Mouse (Mus musculus): ENCODE results near the gene Fut9. TPM values are rescaled to one million over a fixed set of nuclear protein-coding genes. Genes with fewer than 3 reads are reported as not detected.

Fut9 gene
- 17.7 and 19.2 TPM in 2 replicates for polyA plus RNA-seq (2015; fragmentation: Nextera tagmentation; extraction: Ambion mirVana)

DNA sequence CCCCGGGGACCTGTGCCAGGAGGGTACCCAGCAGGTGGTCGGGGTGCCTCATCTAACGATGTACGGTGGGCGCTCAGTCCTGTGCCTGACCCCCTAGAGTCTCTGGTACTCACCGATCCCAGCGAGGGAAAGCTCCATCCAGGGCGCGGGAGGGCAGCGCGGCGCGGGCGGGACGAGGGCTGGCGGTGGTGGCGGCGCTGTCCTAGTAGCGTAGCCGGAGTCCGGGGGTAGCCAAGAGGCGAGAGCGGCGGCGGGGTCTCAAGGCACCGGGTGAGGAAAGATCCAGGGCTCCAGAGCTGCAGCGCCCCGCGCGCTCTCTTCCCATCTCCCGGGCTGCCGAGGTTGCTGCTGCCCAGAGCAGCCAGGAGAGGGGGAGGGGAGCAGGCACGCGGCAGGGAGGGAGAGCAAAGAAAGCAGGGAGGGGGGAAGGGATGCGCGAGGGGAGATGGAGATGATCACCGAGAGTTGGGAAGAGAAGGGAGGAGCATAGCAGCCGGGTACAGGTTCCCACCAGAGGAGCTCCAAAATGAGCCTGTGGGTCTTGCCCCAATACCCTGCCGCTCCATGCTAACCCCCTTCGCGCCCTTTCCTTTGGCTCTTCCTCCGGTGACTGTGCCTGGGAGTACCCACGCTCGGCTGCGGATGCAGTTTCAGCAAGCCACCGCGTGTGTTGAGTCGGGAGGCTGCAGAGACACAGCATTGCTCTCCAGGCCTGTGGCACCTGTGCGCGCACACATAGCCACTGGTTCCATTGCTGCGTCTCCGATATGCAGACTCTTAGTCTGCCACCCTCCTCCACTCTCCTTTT is at the start of gene Fut9:
TSS of gene Fut9 (minus strand) at position 769 of the 808 bp plus-strand sequence.
- Histone ChIP-seq H3K36me3 (no peaks in the 10 kb centered on the region), H3K27me3 (replicated peaks) (no peaks in the 10 kb centered on the region), H3K4me1 (peaks cover 3% of the 10 kb centered on the region; the same call in 1 of the 2 replicates), H3K9ac (replicated peaks) (peak within 1 kb of the TSS; percentile 91), H3K4me2 (peak within 1 kb of the TSS; percentile 67), H3K27ac (replicated peaks) (peak within 1 kb of the TSS; percentile 94), H3K4me3 (replicated peaks) (peak within 1 kb of the TSS; percentile 71), H3K9me3 (replicated peaks) (no peaks in the 10 kb centered on the region)
- ATAC-seq (ENCODE audit: low FRiP score): peak; percentile 95
- under 1% methylated on average over 51 of the region's 52 CpGs for WGBS

GRCm38 (mm10) chr4:25815783-25816182 is 15.7 kb upstream of the Fut9 start:
- no peak for ATAC-seq (ENCODE audit: low FRiP score)
- Histone ChIP-seq H3K4me3 (replicated peaks) (no peak overlapping the region), H3K9ac (replicated peaks) (no peak overlapping the region), H3K4me1 (no peaks in the 10 kb centered on the region), H3K4me2 (no peak overlapping the region), H3K27me3 (replicated peaks) (no peaks in the 10 kb centered on the region), H3K9me3 (replicated peaks) (no peaks in the 10 kb centered on the region), H3K36me3 (no peaks in the 10 kb centered on the region), H3K27ac (replicated peaks) (no peak overlapping the region)
- 91% methylated on average over 7 of the region's 7 CpGs for WGBS

DNA sequence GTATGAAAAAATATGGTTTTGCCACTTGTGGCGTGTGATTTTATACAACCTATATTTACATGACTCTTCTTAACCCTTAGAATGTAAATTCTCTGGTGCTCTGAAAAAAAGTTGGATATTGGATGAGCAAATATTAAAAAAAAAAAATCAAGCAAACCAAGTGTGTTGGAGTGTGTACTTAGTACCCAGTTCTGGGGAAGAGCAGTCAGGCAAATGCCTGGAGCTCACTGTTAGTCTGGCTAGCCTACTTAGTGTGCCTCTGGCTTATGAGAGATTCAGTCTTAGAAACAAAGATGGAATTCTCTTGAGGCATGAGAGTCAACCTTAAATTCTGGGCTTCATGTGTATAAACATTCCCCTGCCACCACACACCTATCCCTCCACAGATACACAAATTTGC is 13.3 kb upstream of the Fut9 start:
- ATAC-seq (ENCODE audit: low FRiP score): no peak
- no peaks in the 10 kb centered on the region for H3K4me1 ChIP-seq
- WGBS: 98% methylated on average over 1 of the region's 1 CpGs
- no peaks in the 10 kb centered on the region for H3K27me3 ChIP-seq (replicated peaks)
- no peak overlapping the region for H3K4me2 ChIP-seq
- no peak overlapping the region for H3K9ac ChIP-seq (replicated peaks)
- H3K9me3 ChIP-seq (replicated peaks): no peaks in the 10 kb centered on the region
- no peak overlapping the region for H3K27ac ChIP-seq (replicated peaks)
- no peaks in the 10 kb centered on the region for H3K36me3 ChIP-seq
- no peak overlapping the region for H3K4me3 ChIP-seq (replicated peaks)

GRCm38 (mm10) chr4:25810058-25810457 is 10.0 kb upstream of the Fut9 start:
- no peaks in the 10 kb centered on the region for H3K9me3 ChIP-seq (replicated peaks)
- WGBS: 87% methylated on average over 1 of the region's 1 CpGs
- H3K27me3 ChIP-seq (replicated peaks): no peaks in the 10 kb centered on the region
- no peak overlapping the region for H3K9ac ChIP-seq (replicated peaks)
- H3K27ac ChIP-seq (replicated peaks): no peak overlapping the region
- no peaks in the 10 kb centered on the region for H3K36me3 ChIP-seq
- H3K4me2 ChIP-seq: no peak overlapping the region
- no peak overlapping the region for H3K4me3 ChIP-seq (replicated peaks)
- ATAC-seq (ENCODE audit: low FRiP score): no peak
- H3K4me1 ChIP-seq: no peaks in the 10 kb centered on the region

DNA sequence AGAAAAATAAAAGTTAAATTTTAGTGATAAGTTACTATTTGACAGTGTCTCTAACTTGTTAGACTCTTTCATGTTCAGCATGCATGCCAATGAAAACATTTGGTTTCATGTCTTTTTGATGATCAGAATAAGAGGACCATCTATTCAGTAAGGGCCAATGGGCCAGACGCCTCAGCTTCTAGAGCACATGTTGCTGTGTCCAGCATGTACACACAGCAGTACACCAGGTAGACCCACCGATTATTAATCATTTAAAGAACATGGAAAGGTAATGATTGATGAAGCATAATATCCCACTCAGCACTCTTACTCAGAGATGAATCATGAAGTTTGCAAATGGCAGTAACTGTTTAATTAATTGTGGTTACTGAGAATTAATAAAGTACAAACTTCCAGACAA is 1.7 kb upstream of the Fut9 start:
- no peak overlapping the region for H3K9ac ChIP-seq (replicated peaks)
- H3K4me2 ChIP-seq: no peak overlapping the region
- no peak overlapping the region for H3K27ac ChIP-seq (replicated peaks)
- WGBS: 92% methylated on average over 2 of the region's 2 CpGs
- no peak for ATAC-seq (ENCODE audit: low FRiP score)
- no peaks in the 10 kb centered on the region for H3K27me3 ChIP-seq (replicated peaks)
- no peak overlapping the region for H3K4me3 ChIP-seq (replicated peaks)
- H3K9me3 ChIP-seq (replicated peaks): no peaks in the 10 kb centered on the region
- H3K4me1 ChIP-seq: peaks cover 3% of the 10 kb centered on the region; the same call in 1 of the 2 replicates
- H3K36me3 ChIP-seq: no peaks in the 10 kb centered on the region

GRCm38 (mm10) chr4:25800284-25800616 is 206 bp upstream of the Fut9 start:
- ATAC-seq (ENCODE audit: low FRiP score): peak; percentile 65; the same call in 1 of the 2 replicates
- H3K9ac ChIP-seq (replicated peaks): peak overlapping the region; percentile 91
- H3K4me3 ChIP-seq (replicated peaks): peak overlapping the region; percentile 71
- H3K27me3 ChIP-seq (replicated peaks): no peaks in the 10 kb centered on the region
- peak overlapping the region; percentile 67 for H3K4me2 ChIP-seq
- 1% methylated on average over 5 of the region's 5 CpGs for whole genome bisulfite sequencing
- no peaks in the 10 kb centered on the region for H3K36me3 ChIP-seq
- no peaks in the 10 kb centered on the region for H3K9me3 ChIP-seq (replicated peaks)
- H3K27ac ChIP-seq (replicated peaks): peak overlapping the region; percentile 94
- peaks cover 3% of the 10 kb centered on the region; the same call in 1 of the 2 replicates for H3K4me1 ChIP-seq

GRCm38 (mm10) chr4:25799051-25799475 is 981 bp downstream of the Fut9 start:
- peak overlapping the region; percentile 67 for H3K4me2 ChIP-seq
- H3K36me3 ChIP-seq: no peaks in the 10 kb centered on the region
- H3K27ac ChIP-seq (replicated peaks): peak overlapping the region; percentile 94
- peak; percentile 30; the same call in 1 of the 2 replicates for ATAC-seq (ENCODE audit: low FRiP score)
- H3K9ac ChIP-seq (replicated peaks): peak overlapping the region; percentile 91
- H3K9me3 ChIP-seq (replicated peaks): no peaks in the 10 kb centered on the region
- H3K27me3 ChIP-seq (replicated peaks): no peaks in the 10 kb centered on the region
- H3K4me3 ChIP-seq (replicated peaks): peak overlapping the region; percentile 71
- peaks cover 3% of the 10 kb centered on the region; the same call in 1 of the 2 replicates for H3K4me1 ChIP-seq
- 0% methylated on average over 7 of the region's 7 CpGs for WGBS

DNA sequence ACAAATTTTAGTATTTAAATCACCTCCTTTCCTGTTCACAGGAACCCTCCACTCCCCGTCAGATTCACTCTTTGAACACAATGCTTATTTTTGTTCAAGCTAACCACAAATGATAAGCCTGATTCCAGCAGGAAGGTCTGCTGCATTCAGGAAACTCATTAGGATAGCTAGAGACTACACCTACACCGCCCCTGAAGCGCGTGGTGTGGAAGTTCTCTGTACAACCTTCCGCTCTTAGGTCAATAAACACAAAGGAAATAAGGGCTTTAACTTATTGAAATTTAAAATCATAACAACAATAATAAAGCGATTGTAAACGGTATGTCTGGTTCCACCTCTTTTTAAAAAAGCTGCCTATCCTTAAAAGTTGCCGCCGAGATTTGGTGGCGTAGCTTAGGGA is 1.6 kb downstream of the Fut9 start:
- ATAC-seq (ENCODE audit: low FRiP score): no peak

DNA sequence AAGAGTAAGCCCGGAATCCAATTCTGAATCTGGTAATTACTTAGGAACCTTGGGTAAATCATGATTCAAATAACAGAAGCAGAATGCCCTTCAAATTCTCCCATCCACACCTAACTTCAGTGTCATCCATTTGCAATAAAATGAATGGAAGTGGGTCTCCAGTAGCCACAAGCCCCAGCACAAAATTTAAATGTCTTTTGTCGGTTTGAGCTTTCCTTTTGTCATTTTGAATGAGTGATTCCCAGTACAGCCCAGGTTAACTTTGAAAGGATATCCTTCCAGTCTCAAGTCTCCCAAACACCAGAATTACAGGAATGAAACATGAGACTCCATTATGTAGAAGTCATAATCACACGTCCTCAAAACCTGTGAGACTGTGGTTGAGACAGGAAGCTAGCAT is 3.9 kb downstream of the Fut9 start:
- H3K4me2 ChIP-seq: peak overlapping the region; percentile 33
- H3K4me3 ChIP-seq (replicated peaks): no peak overlapping the region; the same call in 1 of the 2 replicates
- no peaks in the 10 kb centered on the region for H3K36me3 ChIP-seq
- no peak for ATAC-seq (ENCODE audit: low FRiP score)
- H3K9me3 ChIP-seq (replicated peaks): no peaks in the 10 kb centered on the region
- H3K27ac ChIP-seq (replicated peaks): no peak overlapping the region
- 38% methylated on average over 3 of the region's 3 CpGs for WGBS
- no peak overlapping the region for H3K9ac ChIP-seq (replicated peaks)
- peaks cover 3% of the 10 kb centered on the region; the same call in 1 of the 2 replicates for H3K4me1 ChIP-seq
- no peaks in the 10 kb centered on the region for H3K27me3 ChIP-seq (replicated peaks)

More for the DNA sequence above, 1.6 kb downstream of the Fut9 start:
- H3K36me3 ChIP-seq: no peaks in the 10 kb centered on the region
- peak overlapping the region; percentile 71 for H3K4me3 ChIP-seq (replicated peaks)
- 17% methylated on average over 10 of the region's 10 CpGs for WGBS
- peaks cover 3% of the 10 kb centered on the region; the same call in 1 of the 2 replicates for H3K4me1 ChIP-seq
- H3K27ac ChIP-seq (replicated peaks): peak overlapping the region; percentile 94; the same call in 1 of the 2 replicates
- peak overlapping the region; percentile 91 for H3K9ac ChIP-seq (replicated peaks)
- H3K27me3 ChIP-seq (replicated peaks): no peaks in the 10 kb centered on the region
- H3K9me3 ChIP-seq (replicated peaks): no peaks in the 10 kb centered on the region
- peak overlapping the region; percentile 67 for H3K4me2 ChIP-seq

GRCm38 (mm10) chr4:25785276-25785675 is 14.8 kb downstream of the Fut9 start:
- no peaks in the 10 kb centered on the region for H3K9me3 ChIP-seq (replicated peaks)
- no peaks in the 10 kb centered on the region for H3K36me3 ChIP-seq
- WGBS: 96% methylated on average over 4 of the region's 4 CpGs
- H3K27me3 ChIP-seq (replicated peaks): no peaks in the 10 kb centered on the region
- ATAC-seq (ENCODE audit: low FRiP score): no peak
- H3K27ac ChIP-seq (replicated peaks): no peak overlapping the region
- no peak overlapping the region for H3K4me2 ChIP-seq
- H3K9ac ChIP-seq (replicated peaks): no peak overlapping the region
- H3K4me1 ChIP-seq: no peaks in the 10 kb centered on the region
- H3K4me3 ChIP-seq (replicated peaks): no peak overlapping the region

GRCm38 (mm10) chr4:25768657-25769056 is 31.4 kb downstream of the Fut9 start:
- ATAC-seq (ENCODE audit: low FRiP score): peak; percentile 71
- no peaks in the 10 kb centered on the region for H3K9me3 ChIP-seq (replicated peaks)
- no peak overlapping the region for H3K9ac ChIP-seq (replicated peaks)
- H3K4me2 ChIP-seq: no peak overlapping the region
- H3K4me1 ChIP-seq: no peaks in the 10 kb centered on the region
- no peaks in the 10 kb centered on the region for H3K36me3 ChIP-seq
- peak overlapping the region; percentile 64; the same call in 1 of the 2 replicates for H3K27ac ChIP-seq (replicated peaks)
- H3K27me3 ChIP-seq (replicated peaks): no peaks in the 10 kb centered on the region
- WGBS: 13% methylated on average over 3 of the region's 3 CpGs
- H3K4me3 ChIP-seq (replicated peaks): no peak overlapping the region

DNA sequence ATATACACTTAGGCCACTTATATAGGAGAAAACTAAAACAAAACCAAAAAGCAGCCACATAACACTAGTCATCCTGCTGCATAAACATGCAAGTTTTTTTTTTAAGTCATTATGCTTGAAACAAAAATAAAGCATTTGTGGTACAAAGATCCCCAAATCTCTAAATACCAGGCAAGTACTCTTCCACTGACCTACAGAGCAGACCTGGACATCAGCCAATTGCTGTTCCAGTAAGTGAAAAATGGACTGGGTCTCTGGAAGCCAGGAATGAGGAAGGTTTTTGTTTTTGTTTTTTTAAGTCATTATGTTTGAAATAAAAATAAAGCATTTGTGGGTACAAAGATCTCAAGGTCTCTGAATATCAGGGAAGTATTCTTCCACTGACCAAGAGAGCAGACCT is 37.0 kb downstream of the Fut9 start:
- no peak for ATAC-seq (ENCODE audit: low FRiP score)
- H3K9ac ChIP-seq (replicated peaks): no peak overlapping the region
- no peak overlapping the region for H3K4me3 ChIP-seq (replicated peaks)
- no peaks in the 10 kb centered on the region for H3K4me1 ChIP-seq
- no peak overlapping the region for H3K4me2 ChIP-seq
- no peaks in the 10 kb centered on the region for H3K9me3 ChIP-seq (replicated peaks)
- H3K27me3 ChIP-seq (replicated peaks): no peaks in the 10 kb centered on the region
- no peaks in the 10 kb centered on the region for H3K36me3 ChIP-seq
- H3K27ac ChIP-seq (replicated peaks): no peak overlapping the region

All from neural tube, embryonic 15.5 days (tissue).